Comparison of ENCODE assay signal across 11 mouse cellular contexts in the genomic region with DNA sequence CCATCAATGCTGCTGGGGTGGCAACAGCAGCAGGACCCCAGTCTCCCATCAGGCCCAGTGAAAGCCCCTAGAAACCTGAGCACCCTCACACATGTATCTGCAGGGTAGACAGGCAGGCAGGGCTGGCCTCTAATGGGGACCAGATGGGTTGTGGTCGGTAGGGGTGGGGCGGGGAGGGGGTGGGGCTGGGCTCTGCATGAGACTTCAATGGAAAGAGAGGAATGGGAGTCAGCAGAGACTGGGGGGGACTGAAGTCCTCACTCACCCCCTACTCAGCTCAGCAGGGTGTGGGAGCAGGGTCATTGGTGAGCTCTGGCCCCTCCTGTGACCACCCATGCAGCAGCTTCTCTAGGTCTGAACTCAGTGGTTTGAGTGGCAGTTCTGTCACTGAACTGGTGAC. TPM values are rescaled to one million over a fixed set of nuclear protein-coding genes. Genes with fewer than 3 reads are reported as not detected.
DNase-seq lines count a peak whose midpoint lies in the region; ATAC-seq and TF ChIP-seq lines count a peak whose summit lies in the region.
"Had no signal": no experiment of that assay in that cellular context is flagged by ENCODE, and none has a peak within 500 bp of the region (broad histone marks: within the 10 kb centered on the region; RNA-seq: fewer than 3 reads in every experiment).

No protein-coding gene starts in this region.

- TF ChIP-seq CTCF in brain, embryonic 14.5 days (IDR thresholded peaks at IDR 0.05; ENCODE audit: borderline replicate concordance, extremely low read depth, insufficient read depth, insufficient read length) = no peak

- TF ChIP-seq POLR2A in brain, embryonic 14.5 days (IDR thresholded peaks at IDR 0.05; ENCODE audit: borderline replicate concordance, extremely low read depth, insufficient read depth, insufficient read length, poor library complexity, severe bottlenecking) = no peak

- peak overlapping the region; percentile 87 for H3K27ac ChIP-seq in forebrain, embryonic 13.5 days
- H3K27ac ChIP-seq in limb, embryonic 12.5 days = peak overlapping the region; percentile 94
- H3K27ac ChIP-seq: heart, adult 2 months; kidney, postnatal 0 days had no signal

- H3K9me3 ChIP-seq in forebrain, embryonic 13.5 days (replicated peaks) = no peaks in the 10 kb centered on the region
- no peaks in the 10 kb centered on the region for H3K9me3 ChIP-seq in limb, embryonic 12.5 days

- WGBS in forebrain, embryonic 13.5 days = 28% methylated on average over 2 of the region's 2 CpGs
- 10% methylated on average over 2 of the region's 2 CpGs for WGBS in limb, embryonic 12.5 days

- peaks cover 31% of the 10 kb centered on the region for H3K4me1 ChIP-seq in forebrain, embryonic 13.5 days
- peaks cover 67% of the 10 kb centered on the region for H3K4me1 ChIP-seq in limb, embryonic 12.5 days (replicated peaks)

- no peak for ATAC-seq in forebrain, embryonic 13.5 days
- peak; percentile 56 for ATAC-seq in limb, embryonic 12.5 days (ENCODE audit: insufficient number of reproducible peaks, insufficient read depth, low FRiP score, low TSS enrichment, low read depth)

- DNase-seq in 3T3-L1 (ENCODE audit: low read depth, low spot score) = peak; percentile 49
- peak; percentile 27 for DNase-seq in brain, embryonic 14.5 days (ENCODE audit: low read depth)
- DNase-seq in yolk sac, embryonic 10.5 days (ENCODE audit: low spot score) = no peak
- no peak for DNase-seq in ovary, postnatal 14 days (ENCODE audit: low spot score)
- DNase-seq in urinary bladder, postnatal 14 days (ENCODE audit: low spot score) = no peak
- DNase-seq: adrenal gland, postnatal 36 days; cerebellum, adult 9-10 months had no signal

- no peaks in the 10 kb centered on the region for H3K36me3 ChIP-seq in forebrain, embryonic 13.5 days (ENCODE audit: poor library complexity, severe bottlenecking)
- H3K36me3 ChIP-seq in limb, embryonic 12.5 days = peaks cover 59% of the 10 kb centered on the region

- H3K4me3 ChIP-seq in forebrain, embryonic 13.5 days = no peak overlapping the region
- no peak overlapping the region for H3K4me3 ChIP-seq in limb, embryonic 12.5 days (replicated peaks)
- H3K4me3 ChIP-seq: heart, adult 2 months had no signal

- peak overlapping the region; percentile 40; the same call in 1 of the 2 replicates for H3K9ac ChIP-seq in forebrain, embryonic 13.5 days
- H3K9ac ChIP-seq in limb, embryonic 12.5 days (replicated peaks) = no peak overlapping the region

- H3K27me3 ChIP-seq in forebrain, embryonic 13.5 days = no peaks in the 10 kb centered on the region
- no peaks in the 10 kb centered on the region for H3K27me3 ChIP-seq in limb, embryonic 12.5 days

- no peak overlapping the region for H3K4me2 ChIP-seq in forebrain, embryonic 13.5 days
- H3K4me2 ChIP-seq in limb, embryonic 12.5 days = peak overlapping the region; percentile 35

RNA-seq across cellular contexts. Expression of a gene that starts 11.4 kb away (rescaled TPM):
- polyA plus RNA-seq in brain, embryonic 14.5 days (2012; rRNA removed) = 26.0 and 38.9 TPM in 2 replicates
- polyA plus RNA-seq in forebrain, embryonic 13.5 days (2015; fragmentation: Nextera tagmentation; extraction: Ambion mirVana) = 36.2 and 38.3 TPM in 2 replicates
- polyA plus RNA-seq in limb, embryonic 12.5 days (2016; fragmentation: Nextera tagmentation; extraction: Ambion mirVana) = 188 and 205 TPM in 2 replicates

RNA-seq across cellular contexts. Expression of a gene that starts 29.5 kb away (rescaled TPM):
- polyA plus RNA-seq in brain, embryonic 14.5 days (2012; rRNA removed) = 1.8 and 2.2 TPM in 2 replicates
- polyA plus RNA-seq in forebrain, embryonic 13.5 days (2015; fragmentation: Nextera tagmentation; extraction: Ambion mirVana) = 0.21 and 0.74 TPM in 2 replicates
- polyA plus RNA-seq in limb, embryonic 12.5 days (2016; fragmentation: Nextera tagmentation; extraction: Ambion mirVana) = 1.3 and 1.7 TPM in 2 replicates

RNA-seq across cellular contexts. Expression of a gene that starts 42.5 kb away (rescaled TPM):
- polyA plus RNA-seq in brain, embryonic 14.5 days (2012; rRNA removed) = 14.0 and 15.0 TPM in 2 replicates
- 5.5 and 5.6 TPM in 2 replicates for polyA plus RNA-seq in forebrain, embryonic 13.5 days (2015; fragmentation: Nextera tagmentation; extraction: Ambion mirVana)
- 52.7 and 56.6 TPM in 2 replicates for polyA plus RNA-seq in limb, embryonic 12.5 days (2016; fragmentation: Nextera tagmentation; extraction: Ambion mirVana)

Comparison
In these comparisons a context has a peak if more than half of its experiments do, and no peak if none do; other contexts are left out.
1. DNase-seq: peak in 3T3-L1 (single experiment) and brain, embryonic 14.5 days (single experiment); none in yolk sac, embryonic 10.5 days (single experiment), ovary, postnatal 14 days (single experiment) and urinary bladder, postnatal 14 days (single experiment).